Mouse (Mus musculus): ENCODE results near the gene Itm2b.

The Itm2b gene

DNA sequence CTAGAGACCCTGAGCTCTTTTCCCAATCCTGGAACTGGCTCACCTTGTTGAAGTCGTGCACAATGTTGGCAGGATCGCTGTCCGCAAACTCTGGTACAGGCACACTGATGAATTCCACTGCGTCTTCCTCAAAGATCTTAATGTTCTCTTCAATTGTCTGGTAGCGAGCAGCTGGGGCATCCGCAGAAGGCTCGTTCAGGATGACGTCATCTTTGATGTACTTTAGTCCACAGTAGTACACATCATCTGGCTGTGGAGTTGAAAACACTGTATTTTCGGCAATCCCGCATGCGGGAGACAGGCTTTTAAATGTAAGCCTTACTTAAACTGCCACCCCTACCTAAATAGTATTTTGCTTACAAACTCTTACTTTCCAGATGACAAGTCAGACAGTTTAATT is 18.8 kb downstream of the Itm2b start:
- DNase-seq = no peak

GRCm38 (mm10) chr14:73363782-73364181 is 21.3 kb downstream of the Itm2b start:
- DNase-seq = no peak

- DNase-seq = no peak
Measured at GRCm38 (mm10) chr14:73354700-73355099, 30.4 kb downstream of the Itm2b start.

GRCm38 (mm10) chr14:73351118-73351517 is 34.0 kb downstream of the Itm2b start:
- DNase-seq = peak; percentile 34 to 76

DNA sequence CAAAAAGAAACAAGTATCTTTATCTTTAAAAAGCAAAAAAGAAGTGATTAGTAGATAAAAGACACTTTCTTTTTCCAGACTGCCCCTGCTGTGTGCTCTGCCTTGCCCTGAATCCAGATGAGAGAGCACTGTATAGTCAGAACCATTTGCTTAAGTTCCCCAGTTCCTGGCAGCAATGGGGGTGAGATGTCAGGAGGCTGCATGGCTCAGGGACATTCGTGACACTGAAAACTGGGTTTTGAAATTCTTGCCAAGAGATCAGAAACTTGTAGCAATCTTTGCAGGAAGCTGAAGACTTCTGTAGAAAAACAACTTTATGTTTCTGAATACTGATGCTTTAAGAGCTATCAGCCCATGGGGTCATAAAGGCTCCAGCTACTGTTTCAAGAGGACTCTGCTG is 35.1 kb downstream of the Itm2b start:
- no peak for DNase-seq

- peak; percentile 46 to 76 for DNase-seq
Measured at GRCm38 (mm10) chr14:73349061-73349670, 35.9 kb downstream of the Itm2b start.

DNA sequence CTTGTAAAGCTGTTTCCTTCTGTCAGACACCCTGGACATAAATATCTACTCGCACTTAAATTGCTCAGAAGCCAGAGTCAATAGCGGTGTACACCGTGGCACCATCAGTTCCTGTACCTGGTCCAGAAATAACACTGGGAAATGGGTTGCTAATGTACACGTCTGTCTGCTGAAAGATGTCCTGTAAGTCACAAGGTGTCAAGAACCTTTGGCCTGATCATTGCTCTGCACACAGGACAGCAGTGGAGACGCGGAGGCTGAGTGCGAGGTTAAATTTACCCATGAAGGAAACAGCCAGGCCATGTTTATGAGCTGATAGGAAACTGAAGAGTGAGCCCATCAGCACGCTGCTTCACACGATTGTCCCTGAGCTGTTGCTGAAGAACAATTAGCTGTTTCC is 37.8 kb downstream of the Itm2b start:
- peak in 1 of 2 experiments; percentile 38 for DNase-seq

DNA sequence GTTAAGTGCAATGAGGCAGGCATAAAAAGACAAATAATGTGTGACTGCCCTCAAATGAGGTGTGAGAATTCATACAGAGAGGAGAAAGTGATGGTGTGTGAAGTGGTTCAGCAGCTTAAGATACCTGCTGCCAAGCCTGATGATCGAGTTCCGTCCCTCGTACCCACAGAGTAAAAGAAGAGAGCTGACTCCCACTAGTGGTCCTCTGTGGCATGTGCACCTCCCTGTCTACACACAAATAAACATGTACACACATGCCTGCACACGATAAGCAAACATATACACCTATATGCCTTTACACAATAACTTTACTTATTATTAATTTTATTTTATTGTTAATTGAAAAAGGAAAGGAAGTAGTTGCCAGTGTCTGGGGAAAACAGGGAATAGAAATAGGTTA is 39.5 kb downstream of the Itm2b start:
- DNase-seq = no peak

DNA sequence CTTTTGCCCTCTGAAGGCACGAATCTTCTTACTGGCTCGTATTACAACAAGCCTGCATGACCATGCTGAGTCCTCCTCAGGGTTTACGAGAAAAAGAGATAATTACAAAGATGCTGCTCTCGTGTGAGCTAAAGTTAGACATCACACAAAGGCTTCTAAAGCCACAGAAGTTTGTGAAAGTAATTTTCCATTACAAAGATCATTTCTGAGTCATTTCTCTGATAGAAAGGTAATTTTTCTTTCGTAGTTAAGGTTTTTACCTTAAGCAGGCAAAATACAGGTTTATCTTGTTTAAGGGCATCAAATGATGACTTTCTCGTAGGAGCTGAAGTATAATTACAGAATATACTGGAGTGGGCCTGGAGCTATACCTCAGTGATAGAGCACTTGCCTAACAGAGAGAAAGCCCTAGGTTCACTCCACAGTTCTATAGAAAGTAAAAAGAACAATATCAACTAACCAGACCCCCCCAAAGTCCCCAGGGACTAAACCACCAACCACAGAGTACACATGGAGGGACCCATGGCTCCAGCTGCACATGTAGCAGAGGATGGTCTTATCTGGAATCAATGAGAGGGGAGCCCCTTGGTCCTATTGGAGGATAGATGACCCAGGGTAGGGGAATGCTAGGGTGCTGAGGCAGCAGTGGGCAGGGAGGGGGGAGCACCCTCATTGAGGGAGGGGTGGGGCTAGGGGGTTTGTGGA is 44.9 kb downstream of the Itm2b start:
- no peak for DNase-seq

- no peak for DNase-seq
Measured at GRCm38 (mm10) chr14:73339615-73340014, 45.5 kb downstream of the Itm2b start.

DNA sequence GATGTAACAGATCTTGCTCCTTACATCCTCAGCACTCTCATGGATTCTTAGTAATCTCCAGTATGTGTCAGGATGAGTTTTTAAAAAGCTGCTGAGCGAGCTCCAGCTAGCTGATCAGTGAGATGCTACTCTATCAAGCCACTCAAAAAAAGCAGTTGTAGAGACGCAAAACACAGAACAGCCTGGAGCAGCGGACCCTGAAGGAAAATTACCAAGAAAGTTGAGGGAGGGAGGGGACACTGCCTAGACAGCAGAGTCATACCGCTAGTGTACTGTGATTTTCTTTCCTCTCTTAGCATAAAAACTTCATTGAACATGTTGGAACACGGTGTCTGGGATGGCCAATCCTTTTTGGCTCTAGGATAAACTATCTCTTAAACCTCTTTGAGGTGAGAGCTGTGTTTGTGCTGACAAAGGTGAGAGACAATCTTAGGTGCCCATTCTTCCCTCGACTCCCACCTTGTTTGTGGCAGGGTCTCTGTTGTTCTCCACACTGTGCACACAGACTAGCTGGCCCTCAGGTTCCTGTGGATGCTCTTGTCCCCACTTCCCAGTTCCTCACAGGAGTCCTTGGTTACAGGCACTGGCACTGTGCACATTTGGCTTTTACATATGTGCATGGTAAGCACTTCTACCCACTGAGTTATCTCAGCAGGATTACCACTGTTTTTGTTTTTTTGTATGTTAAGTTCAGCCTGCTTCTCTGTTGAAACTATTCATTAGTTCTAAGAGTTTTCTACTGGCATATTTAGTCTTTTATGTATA is 48.6 kb downstream of the Itm2b start:
- no peak for DNase-seq

GRCm38 (mm10) chr14:73334926-73335805 is 49.9 kb downstream of the Itm2b start:
- no peak for DNase-seq

- DNase-seq = no peak
Measured at GRCm38 (mm10) chr14:73333880-73334279, 51.2 kb downstream of the Itm2b start.

DNA sequence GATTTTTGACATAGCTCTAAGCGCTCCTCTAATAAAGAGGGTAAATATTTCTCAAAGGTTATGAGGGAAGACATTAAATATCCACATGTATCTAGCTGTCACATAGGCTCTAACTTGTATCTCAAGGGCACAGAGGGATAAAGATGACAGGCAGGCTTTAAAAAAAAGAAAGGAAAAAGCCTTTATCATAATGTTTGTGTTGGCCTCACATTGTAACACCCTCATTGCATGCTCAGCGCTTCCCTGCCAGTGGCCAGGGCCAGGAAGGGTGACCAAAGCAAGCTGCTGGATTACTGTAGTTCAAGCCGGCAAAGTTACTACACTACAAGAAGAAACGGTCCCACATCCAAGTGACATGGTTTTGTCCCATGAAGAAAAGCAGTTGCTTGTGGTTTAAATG is 53.7 kb downstream of the Itm2b start:
- no peak for DNase-seq

GRCm38 (mm10) chr14:73329871-73330270 is 55.2 kb downstream of the Itm2b start:
- no peak for DNase-seq

DNA sequence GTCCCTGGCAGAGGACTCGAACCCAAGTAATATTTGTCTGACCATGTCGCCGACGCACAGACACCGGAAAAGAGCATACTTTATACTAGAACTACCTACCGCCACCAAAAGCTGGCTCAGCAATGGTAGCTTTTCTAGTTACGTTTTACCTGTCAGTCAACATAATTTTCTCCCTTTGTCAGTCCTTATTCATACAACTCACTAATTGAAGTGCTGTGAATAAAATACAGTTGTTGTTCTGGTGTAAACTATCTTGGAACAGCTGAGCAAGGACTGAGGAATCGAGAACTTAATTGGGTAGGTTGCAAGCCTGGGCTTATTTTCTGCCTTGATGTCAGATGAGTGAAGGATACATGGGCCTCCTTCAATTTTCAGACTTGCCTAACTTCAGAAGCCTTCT is 58.6 kb downstream of the Itm2b start:
- no peak for DNase-seq

- DNase-seq = peak; percentile 81
Measured at GRCm38 (mm10) chr14:73325456-73326381, 59.4 kb downstream of the Itm2b start, which contains the start of gene Rb1. Rb1 (minus strand) TSS chr14:73325822.

- peak; percentile 29 to 36 for DNase-seq
Measured at GRCm38 (mm10) chr14:73324634-73325455, 60.2 kb downstream of the Itm2b start.

GRCm38 (mm10) chr14:73323965-73324364 is 61.1 kb downstream of the Itm2b start:
- no peak for DNase-seq

DNA sequence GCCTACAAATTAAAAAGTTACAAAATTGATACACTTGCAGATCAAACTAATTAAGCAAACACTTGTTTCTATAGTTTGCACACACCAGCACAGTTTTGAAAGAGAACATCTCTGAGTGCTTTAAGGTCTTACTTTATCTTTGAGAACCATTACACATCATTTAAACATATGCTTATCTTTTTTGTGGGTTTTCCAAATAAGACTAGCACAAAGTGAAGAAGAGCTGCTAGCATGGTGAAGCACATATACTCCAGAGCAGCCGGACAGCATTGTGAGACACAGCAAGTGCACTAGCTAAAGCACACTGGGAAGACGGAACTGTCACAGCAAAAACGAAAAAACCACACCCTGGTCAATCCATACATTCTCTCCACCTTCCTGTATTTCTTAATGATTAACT is 62.9 kb downstream of the Itm2b start:
- DNase-seq = no peak

DNA sequence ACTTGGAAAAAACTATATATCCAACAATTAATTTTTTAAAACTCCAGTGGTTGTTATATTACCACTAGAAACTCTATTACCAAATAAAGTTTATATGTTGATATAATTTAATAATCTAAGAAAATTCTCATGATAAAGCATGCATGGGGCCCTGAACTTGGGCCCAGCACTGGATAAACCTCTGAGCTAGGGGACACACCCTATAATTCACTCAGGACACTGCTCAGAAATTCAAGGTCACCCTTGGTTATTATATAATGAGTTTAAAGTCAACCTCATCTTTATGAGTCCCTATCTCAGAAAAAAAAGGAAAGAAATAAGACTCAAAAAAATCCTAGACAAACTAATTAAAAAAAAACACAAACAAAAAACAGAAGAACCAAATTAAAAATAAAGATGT is 68.2 kb downstream of the Itm2b start:
- no peak for DNase-seq
